8 mouse cellular contexts compared by ENCODE assay signal in the genomic region with DNA sequence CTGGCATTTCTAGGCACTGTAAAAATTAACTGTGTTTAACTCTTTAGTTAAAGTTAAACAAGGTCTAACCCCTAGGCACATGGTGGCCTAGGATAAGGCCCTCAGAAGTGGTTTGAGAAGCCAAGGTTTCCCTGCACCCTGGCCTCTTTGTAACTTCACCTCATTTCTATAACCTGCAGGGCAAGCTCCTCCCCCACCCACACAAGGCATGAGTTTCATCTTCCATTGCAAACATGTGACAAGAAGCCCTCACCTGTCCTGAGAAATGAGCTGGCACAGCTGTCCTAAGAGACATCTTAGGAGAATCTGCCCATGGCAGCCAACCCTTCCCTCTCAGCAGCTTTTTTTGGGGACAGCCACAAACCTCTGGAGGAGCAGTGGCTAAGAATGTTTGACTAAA. TPM values are rescaled to one million over a fixed set of nuclear protein-coding genes. Genes with fewer than 3 reads are reported as not detected.
DNase-seq lines count a peak whose midpoint lies in the region; ATAC-seq and TF ChIP-seq lines count a peak whose summit lies in the region.

No protein-coding gene starts in this region.

- no peak overlapping the region; the same call in 1 of the 2 replicates for H3K4me3 ChIP-seq in heart, adult 2 months
- H3K4me3 ChIP-seq in bone marrow, adult 2 months (replicated peaks; ENCODE audit: control insufficient read depth, low read depth, low read length), result peak overlapping the region; percentile 38
- peak overlapping the region; percentile 97 for H3K4me3 ChIP-seq in hindbrain, postnatal 0 days (ENCODE audit: low read length)
- peak overlapping the region; percentile 95; the same call in 1 of the 2 replicates for H3K4me3 ChIP-seq in macrophage (ENCODE audit: inconsistent target)

- ATAC-seq in hindbrain, postnatal 0 days, result no peak

- H3K4me2 ChIP-seq in hindbrain, postnatal 0 days (ENCODE audit: low read depth, low read length), result peak overlapping the region; percentile 76

- peaks cover 22% of the 10 kb centered on the region for H3K4me1 ChIP-seq in heart, adult 2 months (ENCODE audit: control insufficient read depth, insufficient read depth, low read length)
- peaks cover 13% of the 10 kb centered on the region for H3K4me1 ChIP-seq in bone marrow, adult 2 months (ENCODE audit: control insufficient read depth, insufficient read depth, low read length)
- H3K4me1 ChIP-seq in hindbrain, postnatal 0 days (ENCODE audit: insufficient read depth, low read length), result peaks cover 15% of the 10 kb centered on the region

- no peak for DNase-seq in heart, adult 2 months
- no peak for DNase-seq in heart, adult 9 months (ENCODE audit: low spot score in 2 of 2)
- DNase-seq in hindbrain, postnatal 0 days (ENCODE audit: low spot score), result no peak
- no peak for DNase-seq in urinary bladder, postnatal 10 days (ENCODE audit: low spot score)
- no peak for DNase-seq in frontal cortex, postnatal 10 days (ENCODE audit: low spot score in 2 of 2)
- DNase-seq in gastrocnemius, adult 18-20 months (ENCODE audit: low spot score), result no peak

- H3K27ac ChIP-seq in heart, adult 2 months, result peak overlapping the region; percentile 93
- H3K27ac ChIP-seq in bone marrow, adult 2 months (ENCODE audit: control insufficient read depth, insufficient read depth, low read depth, low read length, poor library complexity), result no peak overlapping the region; the same call in 1 of the 2 replicates
- no peak overlapping the region for H3K27ac ChIP-seq in hindbrain, postnatal 0 days
- peak overlapping the region; percentile 91 for H3K27ac ChIP-seq in macrophage

- no peaks in the 10 kb centered on the region for H3K27me3 ChIP-seq in heart, adult 2 months (ENCODE audit: control insufficient read depth, insufficient read depth, low read length)
- H3K27me3 ChIP-seq in hindbrain, postnatal 0 days (ENCODE audit: insufficient read depth, low read length), result no peaks in the 10 kb centered on the region

- no peaks in the 10 kb centered on the region for H3K9me3 ChIP-seq in hindbrain, postnatal 0 days (ENCODE audit: low read length)

- peaks cover 3% of the 10 kb centered on the region for H3K36me3 ChIP-seq in heart, adult 2 months (ENCODE audit: control insufficient read depth, insufficient read depth, low read length)
- H3K36me3 ChIP-seq in hindbrain, postnatal 0 days (ENCODE audit: insufficient read depth, low read length), result no peaks in the 10 kb centered on the region
- no peaks in the 10 kb centered on the region for H3K36me3 ChIP-seq in macrophage (ENCODE audit: inconsistent target)

- TF ChIP-seq EP300 in heart, adult 2 months (IDR thresholded peaks at IDR 0.05; ENCODE audit: insufficient read depth, low read depth, low read length), result no peak

- intact Hi-C loops in heart, adult 2 months (cut with DNase I), result no loop called here

- no peak overlapping the region; the same call in 1 of the 2 replicates for H3K9ac ChIP-seq in heart, adult 2 months (ENCODE audit: low read depth, low read length)
- no peak overlapping the region for H3K9ac ChIP-seq in hindbrain, postnatal 0 days (replicated peaks; ENCODE audit: low read length)

- no peak for TF ChIP-seq POLR2A in heart, adult 2 months (IDR thresholded peaks at IDR 0.05; ENCODE audit: insufficient read depth, low read depth, low read length)
- no peak for TF ChIP-seq POLR2A in bone marrow, adult 2 months (IDR thresholded peaks at IDR 0.05; ENCODE audit: borderline replicate concordance, control insufficient read depth, low read depth, low read length)

- TF ChIP-seq CTCF in heart, adult 2 months (IDR thresholded peaks at IDR 0.05), result no peak
- TF ChIP-seq CTCF in bone marrow, adult 2 months (IDR thresholded peaks at IDR 0.05; ENCODE audit: control insufficient read depth, insufficient read depth, low read length), result no peak
- no peak for TF ChIP-seq CTCF in hindbrain, postnatal 0 days (IDR thresholded peaks at IDR 0.05; ENCODE audit: low read depth)

- 0 out of 2 replicates have a peak, but pooled peaks cover 7% of the 10 kb centered on the region for H3K79me2 ChIP-seq in heart, adult 2 months (replicated peaks; ENCODE audit: control insufficient read depth, insufficient read depth, low read length)
- H3K79me2 ChIP-seq in macrophage (ENCODE audit: inconsistent target), result peaks cover 58% of the 10 kb centered on the region

RNA-seq across cellular contexts. Expression of gene Tspan14, which starts 1.7 kb away (rescaled TPM):
- total RNA-seq in heart, adult 2 months (2021), result 10 to 100 TPM; 11.8 to 18.6 TPM
- polyA plus RNA-seq in heart, adult 2 months (2012; rRNA removed), result 25.7 and 26.4 TPM in 2 replicates
- polyA plus RNA-seq in bone marrow, adult 2 months (2011; ENCODE audit: insufficient read depth, insufficient read length, low replicate concordance, missing spikeins), result 23.3 and 41.2 TPM in 2 replicates
- total RNA-seq in hindbrain, postnatal 0 days (2014; rRNA removed), result 38.2 and 39.2 TPM in 2 replicates
- polyA plus RNA-seq in hindbrain, postnatal 0 days (2015; fragmentation: Nextera tagmentation; extraction: Ambion mirVana), result 30.4 and 35.2 TPM in 2 replicates
- total RNA-seq in macrophage (2018; cell fraction: chromatin; rRNA removed), result 10 to 100 TPM; 13.5 to 89.6 (median 60.6) TPM
- total RNA-seq in macrophage (2018; cell fraction: cytosol; rRNA removed), result 10 to 100 TPM; 26.7 to 98.5 (median 51.9) TPM
- total RNA-seq in macrophage (2018; cell fraction: nucleus; rRNA removed), result 100 to 1,000 TPM in 4 of 26 experiments, 10 to 100 TPM in 22; 29.7 to 119 (median 77.9) TPM
- 51.5 to 93.5 TPM (median 73.8 TPM) in 3 replicates for polyA plus RNA-seq in macrophage (2018)
- total RNA-seq in gastrocnemius, adult 18-20 months (2021), result 10 to 100 TPM; 10.6 to 13.1 TPM

RNA-seq across cellular contexts. Expression of gene Fam213a, which starts 48.7 kb away (rescaled TPM):
- total RNA-seq in heart, adult 2 months (2021), result 10 to 100 TPM; 27.1 to 32.4 TPM
- 13.5 and 16.6 TPM in 2 replicates for polyA plus RNA-seq in heart, adult 2 months (2012; rRNA removed)
- polyA plus RNA-seq in bone marrow, adult 2 months (2011; ENCODE audit: insufficient read depth, insufficient read length, low replicate concordance, missing spikeins), result 114 and 196 TPM in 2 replicates
- 35.1 and 35.3 TPM in 2 replicates for total RNA-seq in hindbrain, postnatal 0 days (2014; rRNA removed)
- polyA plus RNA-seq in hindbrain, postnatal 0 days (2015; fragmentation: Nextera tagmentation; extraction: Ambion mirVana), result 109 and 118 TPM in 2 replicates
- total RNA-seq in macrophage (2018; cell fraction: chromatin; rRNA removed), result 10 to 100 TPM in 2 of 26 experiments, 1 to 10 TPM in 24; 1.2 to 11.1 (median 3.7) TPM
- total RNA-seq in macrophage (2018; cell fraction: cytosol; rRNA removed), result 10 to 100 TPM; 12.5 to 33.7 (median 20.3) TPM
- 10 to 100 TPM in 15 of 26 experiments, 1 to 10 TPM in 11; 5.6 to 22.4 (median 11.0) TPM for total RNA-seq in macrophage (2018; cell fraction: nucleus; rRNA removed)
- 20.9 to 32.3 TPM (median 29.6 TPM) in 3 replicates for polyA plus RNA-seq in macrophage (2018)
- total RNA-seq in gastrocnemius, adult 18-20 months (2021), result 10 to 100 TPM; 31.6 to 31.9 TPM

Comparison
In these comparisons a context has a peak if more than half of its experiments do, and no peak if none do; other contexts are left out.
1. H3K27ac ChIP-seq: peak in heart, adult 2 months (single experiment) and macrophage (single experiment); none in bone marrow, adult 2 months (single experiment) and hindbrain, postnatal 0 days (single experiment).